Mouse (Mus musculus) lung, embryonic 15.5 days (tissue): ENCODE measurements around the gene Adat1. TPM values are rescaled to one million over a fixed set of nuclear protein-coding genes. Genes with fewer than 3 reads are reported as not detected.

Source experiments
- ATAC-seq: fragments of 200-750 bp; cut with Nextera tagmentation; 2 replicates; pipeline ENCODE4 v1.8.0; 2017; ENCODE audit warnings: moderate number of reproducible peaks, borderline replicate concordance; ENCODE audit not compliant: low FRiP score, low TSS enrichment; ENCODE audit errors: extremely low read depth
- H3K27ac ChIP-seq: fragments of 300-500 bp; sonication (generic); 2 replicates; pipeline ENCODE4 v1.5.1; 2015; ENCODE audit warnings: moderate library complexity, mild to moderate bottlenecking, inconsistent platforms
- H3K27me3 ChIP-seq: fragments of 300-500 bp; sonication (generic); 2 replicates; pipeline ENCODE4 v1.6.1; 2015; ENCODE audit warnings: inconsistent platforms
- H3K36me3 ChIP-seq: fragments of 300-500 bp; sonication (generic); 2 replicates; pipeline ENCODE4 v1.6.1; 2015; ENCODE audit warnings: inconsistent platforms
- H3K4me1 ChIP-seq: fragments of 300-500 bp; sonication (generic); 2 replicates; pipeline ENCODE4 v1.6.1; 2015; ENCODE audit warnings: inconsistent platforms
- H3K4me2 ChIP-seq: fragments of 300-500 bp; sonication (generic); 2 replicates; pipeline ENCODE4 v1.6.1; 2015; ENCODE audit warnings: inconsistent platforms, mild to moderate bottlenecking, moderate library complexity
- H3K4me3 ChIP-seq: fragments of 300-500 bp; sonication (generic); 2 replicates; pipeline ENCODE4 v1.5.1; 2015; ENCODE audit warnings: mild to moderate bottlenecking, inconsistent platforms
- H3K9ac ChIP-seq: fragments of 300-500 bp; sonication (generic); 2 replicates; pipeline ENCODE4 v1.6.1; 2015; ENCODE audit warnings: inconsistent platforms
- H3K9me3 ChIP-seq: fragments of 300-500 bp; sonication (generic); 2 replicates; pipeline ENCODE4 v1.6.1; 2016; ENCODE audit warnings: inconsistent platforms
- whole genome bisulfite sequencing: fragments of 180-500 bp; shearing (Covaris S2); methylation state at CpG from one replicate; pipeline ENCODE4 v1.1.7; 2015; 5-methylcytosine and 5-hydroxymethylcytosine counted together
- polyA plus RNA-seq: library from polyadenylated mRNA; unstranded; fragments of >200 nt; fragmentation: Nextera tagmentation; extraction: Ambion mirVana; gene quantifications from 2 replicates; pipeline ENCODE4 v1.2.1, GENCODE M21; 2015

The Adat1 gene
- polyA plus RNA-seq, 1 experiment from 2014 or later, result 9.8 TPM

- Histone ChIP-seq H3K36me3 (no peaks in the 10 kb centered on the region), H3K4me3 (no peak overlapping the region), H3K4me2 (no peak overlapping the region), H3K4me1 (no peaks in the 10 kb centered on the region), H3K27ac (no peak overlapping the region), H3K9ac (no peak overlapping the region), H3K9me3 (no peaks in the 10 kb centered on the region), H3K27me3 (no peaks in the 10 kb centered on the region)
- WGBS, result 62% methylated on average over 7 of the region's 7 CpGs
- no peak for ATAC-seq
These were observed 27.1 kb downstream of the Adat1 start for GRCm38 (mm10) chr8:111964849-111965561.

- Histone ChIP-seq H3K27ac (no peak overlapping the region), H3K9ac (no peak overlapping the region)
These were observed 27.8 kb downstream of the Adat1 start for GRCm38 (mm10) chr8:111964351-111964750.

DNA sequence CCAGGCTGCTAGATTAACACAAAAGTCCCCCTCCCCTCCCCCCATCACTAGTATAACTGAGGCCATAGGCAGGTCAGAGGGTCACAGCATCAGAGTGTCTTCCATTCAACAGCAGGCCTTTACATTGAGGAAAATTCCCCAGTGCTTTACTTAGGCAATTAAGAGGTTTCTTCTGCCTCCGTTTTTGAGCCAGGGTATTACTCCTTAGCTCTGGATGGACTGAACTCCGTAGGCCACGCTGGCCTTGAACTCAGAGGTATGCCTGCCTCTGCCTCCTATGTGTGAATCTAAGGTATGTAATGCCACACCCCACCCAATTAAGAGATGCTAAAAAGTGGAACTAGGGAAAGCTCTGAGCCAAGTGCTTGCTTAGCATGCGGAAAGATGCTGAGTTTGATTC, 28.6 kb downstream of the Adat1 start:
- WGBS, result 86% methylated on average over 4 of the region's 4 CpGs
- no peak overlapping the region for H3K27ac ChIP-seq

More at GRCm38 (mm10) chr8:111964351-111964750, 27.8 kb downstream of the Adat1 start:
- WGBS, result 42% methylated on average over 5 of the region's 5 CpGs
- Histone ChIP-seq H3K4me3 (no peak overlapping the region), H3K36me3 (no peaks in the 10 kb centered on the region), H3K4me1 (no peaks in the 10 kb centered on the region), H3K27me3 (no peaks in the 10 kb centered on the region), H3K9me3 (no peaks in the 10 kb centered on the region), H3K4me2 (no peak overlapping the region)
- no peak for ATAC-seq

DNA sequence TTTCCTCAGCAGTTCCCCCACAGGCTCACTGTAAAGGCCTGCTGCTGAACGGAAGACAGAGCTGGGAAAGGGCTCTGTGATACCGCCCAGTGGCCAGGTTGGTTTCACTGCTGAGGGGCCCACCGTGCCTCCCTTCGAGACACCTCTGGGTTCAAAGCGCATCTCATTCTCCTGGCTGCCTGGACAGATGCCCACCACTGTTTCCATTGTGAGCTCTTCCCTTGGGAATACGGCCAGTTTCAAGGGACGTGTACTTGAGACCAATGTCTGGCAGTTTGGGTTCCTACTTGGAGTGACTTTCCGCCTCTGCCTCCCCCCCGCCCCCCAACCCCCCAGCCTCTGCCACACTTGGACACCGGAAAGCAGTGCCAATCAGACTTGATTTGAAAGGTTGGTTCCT, 29.0 kb downstream of the Adat1 start:
- Histone ChIP-seq H3K27ac (no peak overlapping the region), H3K4me2 (no peak overlapping the region), H3K9me3 (no peaks in the 10 kb centered on the region), H3K4me3 (no peak overlapping the region), H3K9ac (no peak overlapping the region), H3K27me3 (no peaks in the 10 kb centered on the region), H3K4me1 (no peaks in the 10 kb centered on the region), H3K36me3 (no peaks in the 10 kb centered on the region)
- no peak for ATAC-seq
- WGBS, result 73% methylated on average over 10 of the region's 10 CpGs

More for the DNA sequence above, 28.6 kb downstream of the Adat1 start:
- Histone ChIP-seq H3K9me3 (no peaks in the 10 kb centered on the region), H3K4me3 (no peak overlapping the region), H3K4me1 (no peaks in the 10 kb centered on the region), H3K9ac (no peak overlapping the region), H3K36me3 (no peaks in the 10 kb centered on the region), H3K4me2 (no peak overlapping the region), H3K27me3 (no peaks in the 10 kb centered on the region)
- no peak for ATAC-seq

DNA sequence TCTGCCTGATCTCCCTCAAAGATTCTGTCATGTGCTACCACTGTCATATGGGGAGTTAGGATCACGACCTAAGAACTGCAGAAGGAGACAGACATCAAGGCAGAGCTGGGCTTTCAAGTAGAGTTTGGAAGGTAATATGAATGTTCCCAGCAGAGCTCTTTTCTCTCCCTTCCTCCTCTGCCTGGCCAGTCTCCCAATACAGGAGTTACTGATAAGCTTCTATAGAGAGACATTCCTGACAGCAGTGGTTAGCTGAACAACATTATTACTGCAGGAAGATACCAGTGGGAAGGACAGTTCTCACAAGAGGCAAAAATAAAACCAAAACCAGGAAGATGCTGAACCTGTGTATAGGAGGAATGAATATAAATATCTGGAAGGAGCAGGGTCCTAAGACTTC, 29.5 kb downstream of the Adat1 start:
- Histone ChIP-seq H3K9ac (no peak overlapping the region), H3K27ac (no peak overlapping the region), H3K4me1 (no peaks in the 10 kb centered on the region), H3K4me2 (no peak overlapping the region), H3K4me3 (no peak overlapping the region), H3K27me3 (no peaks in the 10 kb centered on the region), H3K9me3 (no peaks in the 10 kb centered on the region), H3K36me3 (0 out of 2 replicates have a peak, but pooled peaks cover 2% of the 10 kb centered on the region)
- 50% methylated on average over 1 of the region's 1 CpGs for WGBS
- ATAC-seq, result no peak

GRCm38 (mm10) chr8:111961330-111961729, 30.8 kb downstream of the Adat1 start:
- Histone ChIP-seq H3K4me3 (no peak overlapping the region), H3K9ac (no peak overlapping the region), H3K27me3 (no peaks in the 10 kb centered on the region), H3K4me2 (no peak overlapping the region), H3K27ac (no peak overlapping the region), H3K4me1 (no peaks in the 10 kb centered on the region), H3K36me3 (peaks cover 14% of the 10 kb centered on the region), H3K9me3 (no peaks in the 10 kb centered on the region)
- no peak for ATAC-seq
- 63% methylated on average over 3 of the region's 3 CpGs for WGBS

- Histone ChIP-seq H3K9ac (no peak overlapping the region), H3K27ac (no peak overlapping the region)
- no peak for ATAC-seq
These were observed 31.3 kb downstream of the Adat1 start for GRCm38 (mm10) chr8:111960591-111961321.

DNA sequence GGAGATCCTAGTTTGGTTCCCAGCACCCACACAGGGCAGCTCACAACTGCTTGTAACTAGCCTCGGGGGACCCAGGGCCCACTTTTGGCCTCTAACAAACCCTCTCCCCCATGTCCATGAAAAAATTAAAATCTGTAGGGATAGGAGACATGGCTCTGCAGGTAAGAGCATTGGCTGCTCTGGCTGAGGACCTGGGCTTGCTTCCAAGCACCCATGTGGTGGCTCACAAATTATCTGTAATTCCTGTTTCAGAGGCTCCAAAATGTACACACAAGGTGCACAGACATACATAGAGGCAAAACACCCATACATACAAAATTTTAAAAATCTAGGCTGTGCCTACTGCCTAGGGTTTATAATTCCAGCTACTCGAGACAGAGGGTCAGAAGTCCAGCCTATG, 34.9 kb downstream of the Adat1 start:
- no peak overlapping the region for H3K4me2 ChIP-seq
- H3K9me3 ChIP-seq, result no peaks in the 10 kb centered on the region
- H3K27ac ChIP-seq, result no peak overlapping the region
- H3K9ac ChIP-seq, result no peak overlapping the region
- no peaks in the 10 kb centered on the region for H3K4me1 ChIP-seq
- 92% methylated on average over 2 of the region's 2 CpGs for WGBS
- H3K4me3 ChIP-seq, result no peak overlapping the region
- no peaks in the 10 kb centered on the region for H3K27me3 ChIP-seq
- ATAC-seq, result no peak
- peaks cover 42% of the 10 kb centered on the region for H3K36me3 ChIP-seq

More at GRCm38 (mm10) chr8:111960591-111961321, 31.3 kb downstream of the Adat1 start:
- no peak overlapping the region for H3K4me2 ChIP-seq
- H3K9me3 ChIP-seq, result no peaks in the 10 kb centered on the region
- 71% methylated on average over 15 of the region's 15 CpGs for WGBS
- peaks cover 16% of the 10 kb centered on the region for H3K36me3 ChIP-seq
- no peak overlapping the region for H3K4me3 ChIP-seq
- H3K27me3 ChIP-seq, result no peaks in the 10 kb centered on the region
- no peaks in the 10 kb centered on the region for H3K4me1 ChIP-seq

DNA sequence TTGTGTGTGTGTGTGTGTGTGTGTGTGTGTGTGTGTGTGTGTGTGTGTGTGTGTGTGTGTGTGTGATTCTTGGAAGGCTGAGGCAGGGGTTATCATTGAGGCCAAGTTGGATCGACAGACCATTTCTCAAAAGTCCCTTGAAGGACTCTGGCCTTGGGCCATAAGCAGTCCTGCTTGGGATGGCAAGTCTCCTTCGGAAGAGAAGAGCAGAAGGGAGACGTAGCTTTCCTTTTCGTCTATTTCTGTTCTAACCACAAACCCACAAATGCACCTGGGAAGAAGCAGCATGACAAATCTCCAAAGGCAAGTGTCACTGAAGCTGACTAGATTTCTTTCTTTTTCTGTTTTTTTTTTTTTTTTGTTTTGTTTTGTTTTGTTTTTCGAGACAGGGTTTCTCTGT, 36.2 kb downstream of the Adat1 start:
- Histone ChIP-seq H3K9ac (no peak overlapping the region), H3K9me3 (no peaks in the 10 kb centered on the region), H3K4me3 (no peak overlapping the region), H3K4me1 (no peaks in the 10 kb centered on the region), H3K4me2 (no peak overlapping the region), H3K27me3 (no peaks in the 10 kb centered on the region), H3K36me3 (peaks cover 50% of the 10 kb centered on the region), H3K27ac (no peak overlapping the region)
- WGBS, result 81% methylated on average over 5 of the region's 5 CpGs
- ATAC-seq, result no peak

DNA sequence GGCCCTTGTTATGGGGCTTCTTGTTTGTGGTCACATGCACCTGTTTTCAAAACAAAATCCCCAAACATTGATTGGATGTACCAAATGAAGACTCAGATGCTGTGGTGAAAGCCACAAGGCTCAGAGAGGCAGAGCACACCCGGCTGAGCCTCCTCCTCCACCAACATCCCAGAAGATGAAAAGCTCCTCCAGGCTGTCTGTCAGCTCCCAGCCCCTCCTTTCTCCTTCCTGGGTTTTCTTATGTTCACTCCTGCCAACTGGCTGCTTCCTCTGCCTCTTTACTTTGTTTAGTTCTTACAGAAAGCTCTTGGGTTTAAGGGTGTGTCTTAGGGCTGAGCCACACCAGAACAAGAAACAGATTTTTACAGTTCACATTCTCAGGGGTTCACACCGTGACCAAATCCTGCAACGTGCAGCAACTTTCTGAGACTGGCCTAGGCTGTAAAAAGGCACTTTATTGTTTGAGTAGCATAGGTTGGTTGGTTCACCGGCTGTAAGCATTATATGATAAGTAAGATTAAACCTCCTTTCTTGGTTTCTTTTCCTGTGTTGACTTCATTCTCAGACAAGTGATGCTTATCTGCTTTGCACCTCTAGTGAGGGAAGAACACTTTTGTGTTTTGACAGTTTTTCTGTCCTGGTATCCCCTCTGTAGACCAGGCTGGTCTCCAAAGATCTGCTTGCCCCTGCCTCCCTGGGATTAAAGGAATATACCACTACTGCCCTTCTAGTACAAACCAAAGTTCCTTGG, 37.1 kb downstream of the Adat1 start:
- H3K4me3 ChIP-seq, result no peak overlapping the region
- H3K27ac ChIP-seq, result no peak overlapping the region
- no peaks in the 10 kb centered on the region for H3K9me3 ChIP-seq
- H3K9ac ChIP-seq, result no peak overlapping the region
- 83% methylated on average over 4 of the region's 4 CpGs for WGBS
- H3K4me2 ChIP-seq, result no peak overlapping the region
- no peak for ATAC-seq
- no peaks in the 10 kb centered on the region for H3K27me3 ChIP-seq
- H3K4me1 ChIP-seq, result no peaks in the 10 kb centered on the region
- H3K36me3 ChIP-seq, result peaks cover 50% of the 10 kb centered on the region

DNA sequence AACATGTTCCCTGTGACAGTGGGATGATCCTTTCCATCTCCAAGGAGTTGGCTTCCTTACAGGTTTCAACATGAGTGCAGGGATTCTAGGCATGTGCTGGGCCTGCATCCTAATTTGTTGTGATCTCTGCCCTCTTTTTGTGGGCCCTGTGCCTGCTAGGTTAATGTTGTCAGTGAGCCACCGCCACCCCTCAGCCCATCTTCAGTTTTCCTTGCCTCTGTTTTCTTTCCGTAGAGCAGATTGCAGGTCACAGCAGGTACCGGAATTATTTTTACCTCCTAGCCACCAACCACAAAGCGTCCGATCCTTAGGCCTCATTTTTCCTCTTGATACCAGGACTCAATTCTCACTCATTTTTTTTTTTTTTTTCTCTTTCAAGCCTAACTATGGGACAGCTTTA, 40.2 kb downstream of the Adat1 start:
- H3K9me3 ChIP-seq, result no peaks in the 10 kb centered on the region
- H3K4me1 ChIP-seq, result no peaks in the 10 kb centered on the region
- no peak for ATAC-seq
- H3K9ac ChIP-seq, result no peak overlapping the region
- 89% methylated on average over 5 of the region's 5 CpGs for WGBS
- H3K36me3 ChIP-seq, result peaks cover 55% of the 10 kb centered on the region
- H3K4me3 ChIP-seq, result no peak overlapping the region
- H3K27ac ChIP-seq, result no peak overlapping the region
- H3K27me3 ChIP-seq, result no peaks in the 10 kb centered on the region
- no peak overlapping the region for H3K4me2 ChIP-seq

GRCm38 (mm10) chr8:111951317-111951716, 40.8 kb downstream of the Adat1 start:
- Histone ChIP-seq H3K36me3 (peaks cover 54% of the 10 kb centered on the region), H3K9me3 (no peaks in the 10 kb centered on the region)

More at GRCm38 (mm10) chr8:111951317-111951716, 40.8 kb downstream of the Adat1 start:
- 92% methylated on average over 7 of the region's 7 CpGs for WGBS
- no peaks in the 10 kb centered on the region for H3K27me3 ChIP-seq
- H3K27ac ChIP-seq, result no peak overlapping the region
- H3K9ac ChIP-seq, result no peak overlapping the region
- no peak for ATAC-seq
- no peaks in the 10 kb centered on the region for H3K4me1 ChIP-seq
- H3K4me3 ChIP-seq, result no peak overlapping the region
- no peak overlapping the region for H3K4me2 ChIP-seq
